Mouse (Mus musculus) megakaryocyte, embryonic 14.5 days (primary cell): ENCODE data around the gene Flrt1. TPM values are rescaled to one million over a fixed set of nuclear protein-coding genes. Genes with fewer than 3 reads are reported as not detected.
A peak's percentile ranks its signal among the peaks of the same experiment; 100 is the strongest.

Experiments used
- H3K27me3 ChIP-seq: replicated peaks from 2 replicates; pipeline ENCODE3; 2012; ENCODE audit warnings: inconsistent platforms
- H3K36me3 ChIP-seq: replicated peaks from 2 replicates; pipeline ENCODE3; 2012; ENCODE audit warnings: low read length, inconsistent platforms, mixed read lengths
- H3K4me1 ChIP-seq: 2 replicates; pipeline ENCODE4 v1.6.1; 2012; ENCODE audit warnings: inconsistent platforms
- H3K4me3 ChIP-seq: replicated peaks from 2 replicates; pipeline ENCODE3; 2012; ENCODE audit warnings: moderate library complexity, mild to moderate bottlenecking, inconsistent platforms
- H3K9me3 ChIP-seq: 2 replicates; pipeline ENCODE4 v1.6.1; 2012; ENCODE audit warnings: inconsistent platforms
- FLI1 ChIP-seq: IDR thresholded peaks from 2 replicates; pipeline ENCODE4 v1.6.1; 2012; ENCODE audit warnings: low read length, inconsistent platforms, mixed read lengths
- GATA1 ChIP-seq: IDR thresholded peaks from 3 replicates; pipeline ENCODE4 v1.6.1; 2012; ENCODE audit warnings: mixed read lengths, low read length, inconsistent platforms, borderline replicate concordance
- polyA plus RNA-seq: library from polyadenylated mRNA; stranded (reverse); fragments of >175 nt; gene quantifications from 2 replicates; pipeline ENCODE4 v1.2.3, GENCODE M21; 2012; ENCODE audit warnings: low replicate concordance; ENCODE audit not compliant: insufficient read depth

The Flrt1 gene
- polyA plus RNA-seq, 1 experiment: not detected

GRCm38 (mm10) chr19:7069781-7070763 lies 35.5 kb downstream of the Flrt1 start:
- no peaks in the 10 kb centered on the region for H3K36me3 ChIP-seq
- no peak overlapping the region for H3K4me3 ChIP-seq
- TF ChIP-seq GATA1 (no peak), FLI1 (no peak)
- H3K4me1 ChIP-seq: peaks cover 43% of the 10 kb centered on the region
- H3K9me3 ChIP-seq: no peaks in the 10 kb centered on the region
- peaks cover 79% of the 10 kb centered on the region for H3K27me3 ChIP-seq

- no peaks in the 10 kb centered on the region for H3K9me3 ChIP-seq
- H3K36me3 ChIP-seq: no peaks in the 10 kb centered on the region
- peaks cover 50% of the 10 kb centered on the region for H3K4me1 ChIP-seq
- H3K27me3 ChIP-seq: peaks cover 69% of the 10 kb centered on the region
- TF ChIP-seq FLI1 (no peak), GATA1 (no peak)
- no peak overlapping the region for H3K4me3 ChIP-seq
Measured at GRCm38 (mm10) chr19:7068661-7069531, 36.6 kb downstream of the Flrt1 start.

- peak overlapping the region; percentile 48 for H3K4me3 ChIP-seq
- H3K36me3 ChIP-seq: no peaks in the 10 kb centered on the region
- H3K4me1 ChIP-seq: peaks cover 50% of the 10 kb centered on the region
- H3K27me3 ChIP-seq: peaks cover 67% of the 10 kb centered on the region
- no peak for TF ChIP-seq FLI1
- TF ChIP-seq GATA1: no peak
- no peaks in the 10 kb centered on the region for H3K9me3 ChIP-seq
Measured at GRCm38 (mm10) chr19:7068136-7068535, 37.4 kb downstream of the Flrt1 start.

GRCm38 (mm10) chr19:7067344-7068050 lies 38.0 kb downstream of the Flrt1 start:
- Histone ChIP-seq H3K4me1 (peaks cover 50% of the 10 kb centered on the region), H3K27me3 (peaks cover 65% of the 10 kb centered on the region), H3K36me3 (no peaks in the 10 kb centered on the region), H3K9me3 (no peaks in the 10 kb centered on the region), H3K4me3 (peak overlapping the region; percentile 48)
- TF ChIP-seq GATA1 (no peak), FLI1 (no peak)

GRCm38 (mm10) chr19:7066828-7067342 lies 38.6 kb downstream of the Flrt1 start:
- H3K4me1 ChIP-seq: peaks cover 50% of the 10 kb centered on the region

GRCm38 (mm10) chr19:7066034-7066827 lies 39.3 kb downstream of the Flrt1 start:
- Histone ChIP-seq H3K27me3 (peaks cover 57% of the 10 kb centered on the region), H3K4me3 (peak overlapping the region; percentile 76), H3K36me3 (no peaks in the 10 kb centered on the region), H3K4me1 (peaks cover 54% of the 10 kb centered on the region), H3K9me3 (no peaks in the 10 kb centered on the region)
- no peak for TF ChIP-seq GATA1
- TF ChIP-seq FLI1: no peak

More at GRCm38 (mm10) chr19:7066828-7067342, 38.6 kb downstream of the Flrt1 start:
- no peak for TF ChIP-seq GATA1
- no peak for TF ChIP-seq FLI1
- Histone ChIP-seq H3K4me3 (peak overlapping the region; percentile 76), H3K27me3 (peaks cover 59% of the 10 kb centered on the region), H3K9me3 (no peaks in the 10 kb centered on the region), H3K36me3 (no peaks in the 10 kb centered on the region)

GRCm38 (mm10) chr19:7064571-7064970 lies 41.0 kb downstream of the Flrt1 start:
- H3K4me1 ChIP-seq: peaks cover 54% of the 10 kb centered on the region
- peaks cover 50% of the 10 kb centered on the region for H3K27me3 ChIP-seq
- H3K36me3 ChIP-seq: no peaks in the 10 kb centered on the region
- H3K9me3 ChIP-seq: no peaks in the 10 kb centered on the region
- TF ChIP-seq GATA1: no peak
- TF ChIP-seq FLI1: no peak
- no peak overlapping the region for H3K4me3 ChIP-seq

- H3K9me3 ChIP-seq: no peaks in the 10 kb centered on the region
- peaks cover 42% of the 10 kb centered on the region for H3K4me1 ChIP-seq
- no peaks in the 10 kb centered on the region for H3K36me3 ChIP-seq
- TF ChIP-seq GATA1: no peak
- no peak for TF ChIP-seq FLI1
- H3K27me3 ChIP-seq: peaks cover 46% of the 10 kb centered on the region
- no peak overlapping the region for H3K4me3 ChIP-seq
Measured at GRCm38 (mm10) chr19:7062916-7063315, 42.6 kb downstream of the Flrt1 start.
